Mouse (Mus musculus) bone marrow macrophage, adult 2 months (primary cell): ENCODE measurements around the gene Ppfibp2. TPM values are rescaled to one million over a fixed set of nuclear protein-coding genes. Genes with fewer than 3 reads are reported as not detected.
A peak's percentile ranks its signal among the peaks of the same experiment; 100 is the strongest.

Experiments used
- H3K27ac ChIP-seq: 2 replicates; pipeline ENCODE4 v1.5.1; 2012; ENCODE audit warnings: low read depth, low read length; ENCODE audit not compliant: insufficient read depth
- H3K4me1 ChIP-seq: 2 replicates; pipeline ENCODE4 v1.6.1; 2012; ENCODE audit warnings: low read length; ENCODE audit not compliant: control insufficient read depth, insufficient read depth
- H3K4me3 ChIP-seq: 2 replicates; pipeline ENCODE4 v1.5.1; 2012; ENCODE audit warnings: mild to moderate bottlenecking, low read length, moderate library complexity; ENCODE audit not compliant: insufficient read depth
- CTCF ChIP-seq: IDR thresholded peaks from 2 replicates; pipeline ENCODE4 v1.5.1; 2012; ENCODE audit warnings: low read depth, mild to moderate bottlenecking, low read length, moderate library complexity
- POLR2A ChIP-seq: IDR thresholded peaks from 2 replicates; pipeline ENCODE4 v1.6.1; 2012; ENCODE audit warnings: mild to moderate bottlenecking, low read depth, low read length, borderline replicate concordance
- polyA plus RNA-seq: library from polyadenylated mRNA; stranded (reverse); fragments of >200 nt; gene quantifications from 2 replicates; pipeline ENCODE4 v1.2.4, GENCODE M21; 2012; ENCODE audit not compliant: missing spikeins, insufficient read depth, insufficient read length

Gene Ppfibp2
- polyA plus RNA-seq, 1 experiment, result 44.3 TPM

DNA sequence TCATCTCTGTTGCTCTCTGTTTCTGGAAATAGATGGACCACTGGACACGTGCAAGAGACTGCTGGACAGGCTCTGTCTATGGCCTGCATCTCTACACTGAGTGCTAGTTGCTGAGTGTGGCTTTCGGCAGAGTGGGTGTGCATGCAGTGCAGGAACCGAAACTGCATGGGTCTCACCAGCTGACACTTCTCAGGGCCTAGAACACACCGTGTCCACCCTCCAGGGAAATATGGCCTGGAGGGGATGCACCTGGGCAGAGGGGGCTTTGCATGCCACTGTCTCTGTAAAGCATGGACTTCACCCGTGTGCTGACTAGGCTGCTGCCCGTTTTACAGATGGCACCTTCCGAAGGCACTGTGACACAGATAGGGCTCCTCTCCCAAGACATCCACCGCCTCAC is 151.0 kb downstream of the Ppfibp2 start:
- TF ChIP-seq POLR2A (no peak), CTCF (no peak)
- Histone ChIP-seq H3K4me1 (peaks cover 6% of the 10 kb centered on the region), H3K4me3 (no peak overlapping the region), H3K27ac (no peak overlapping the region)

DNA sequence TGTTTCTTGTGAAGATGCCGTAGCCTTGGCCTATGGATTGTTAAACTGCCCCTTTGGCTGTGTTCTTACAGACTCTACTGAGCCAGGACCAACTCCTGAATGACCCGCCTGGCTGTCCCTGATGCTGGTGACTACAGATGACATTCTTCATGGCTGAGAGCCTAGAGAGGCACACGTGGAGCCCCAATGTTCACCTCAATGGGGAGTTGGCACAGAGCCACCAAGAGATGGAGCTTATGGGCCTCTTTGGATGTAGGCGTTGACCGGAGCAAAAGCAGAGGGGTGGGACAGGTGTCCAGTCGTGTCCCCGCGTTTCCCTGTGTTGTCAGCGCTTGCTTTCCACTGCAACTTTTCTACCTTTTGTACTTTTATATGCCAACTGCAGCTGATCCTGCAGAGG is 152.5 kb downstream of the Ppfibp2 start:
- Histone ChIP-seq H3K27ac (no peak overlapping the region), H3K4me1 (peaks cover 6% of the 10 kb centered on the region), H3K4me3 (no peak overlapping the region)
- TF ChIP-seq POLR2A, result no peak
- TF ChIP-seq CTCF, result no peak

DNA sequence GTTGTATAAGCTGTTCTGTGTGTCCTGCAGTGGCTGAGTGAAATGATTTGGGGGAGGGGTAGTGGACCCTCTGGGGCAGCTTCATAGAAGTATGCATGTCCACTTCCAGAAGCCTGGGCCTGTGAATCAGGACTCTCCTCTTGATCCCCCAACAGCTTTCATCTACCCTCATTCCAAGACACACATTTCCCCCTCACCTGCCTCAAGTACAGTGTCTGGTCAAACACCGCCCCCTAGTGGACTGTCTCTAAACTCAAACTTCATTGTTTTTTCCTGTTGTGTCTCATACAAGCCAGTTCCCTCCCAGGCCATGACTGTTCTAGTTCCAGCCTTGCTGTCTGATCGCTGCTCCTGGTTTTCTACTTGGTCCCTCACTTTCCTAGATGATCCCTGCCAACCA is 152.9 kb downstream of the Ppfibp2 start:
- no peak overlapping the region for H3K27ac ChIP-seq
- H3K4me1 ChIP-seq, result peaks cover 6% of the 10 kb centered on the region
- no peak overlapping the region for H3K4me3 ChIP-seq
- TF ChIP-seq CTCF (peak; percentile 56; the same call in 1 of the 2 replicates), POLR2A (no peak)

DNA sequence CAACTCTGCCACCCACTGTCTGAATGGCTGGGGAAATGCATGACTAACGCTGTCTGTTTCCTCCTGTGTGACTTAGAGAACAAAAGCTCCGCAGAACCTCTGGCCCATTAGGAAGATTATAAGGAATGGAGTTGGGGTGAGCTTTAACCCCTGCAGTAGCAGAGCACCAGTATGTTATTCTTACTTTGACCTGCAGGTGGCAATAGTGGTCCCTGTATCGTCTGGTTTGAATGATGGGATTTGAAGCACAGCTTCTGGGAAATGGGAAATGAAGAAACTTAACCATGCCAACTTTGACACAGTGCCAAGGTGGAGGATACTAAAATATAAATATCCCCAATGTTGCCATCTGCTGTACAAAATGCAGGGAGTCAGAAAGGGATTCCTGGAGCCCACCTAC is 154.3 kb downstream of the Ppfibp2 start:
- TF ChIP-seq CTCF (no peak), POLR2A (no peak)
- Histone ChIP-seq H3K27ac (no peak overlapping the region), H3K4me1 (peaks cover 6% of the 10 kb centered on the region), H3K4me3 (no peak overlapping the region)

DNA sequence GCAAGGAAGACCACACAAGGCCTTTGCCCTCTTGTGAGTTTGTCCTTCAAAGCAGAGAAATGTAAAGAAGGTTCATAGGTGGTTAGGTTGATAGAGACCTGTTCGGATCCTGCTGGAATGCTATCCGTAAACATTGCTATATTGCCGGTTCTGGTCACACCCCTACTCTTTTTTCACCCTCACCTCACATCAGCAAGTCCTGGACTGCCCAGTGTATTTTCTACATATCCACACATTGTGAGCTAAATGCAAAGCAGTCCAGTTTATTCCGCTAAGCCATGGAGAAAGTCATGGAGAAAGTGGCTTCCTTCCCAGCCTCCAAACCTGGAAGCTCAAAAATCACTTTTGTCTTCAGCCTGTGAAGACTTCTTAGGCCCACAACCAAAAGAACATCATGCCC is 154.7 kb downstream of the Ppfibp2 start:
- H3K4me1 ChIP-seq, result peaks cover 6% of the 10 kb centered on the region
- no peak overlapping the region for H3K4me3 ChIP-seq
- H3K27ac ChIP-seq, result no peak overlapping the region
- no peak for TF ChIP-seq CTCF
- TF ChIP-seq POLR2A, result no peak

DNA sequence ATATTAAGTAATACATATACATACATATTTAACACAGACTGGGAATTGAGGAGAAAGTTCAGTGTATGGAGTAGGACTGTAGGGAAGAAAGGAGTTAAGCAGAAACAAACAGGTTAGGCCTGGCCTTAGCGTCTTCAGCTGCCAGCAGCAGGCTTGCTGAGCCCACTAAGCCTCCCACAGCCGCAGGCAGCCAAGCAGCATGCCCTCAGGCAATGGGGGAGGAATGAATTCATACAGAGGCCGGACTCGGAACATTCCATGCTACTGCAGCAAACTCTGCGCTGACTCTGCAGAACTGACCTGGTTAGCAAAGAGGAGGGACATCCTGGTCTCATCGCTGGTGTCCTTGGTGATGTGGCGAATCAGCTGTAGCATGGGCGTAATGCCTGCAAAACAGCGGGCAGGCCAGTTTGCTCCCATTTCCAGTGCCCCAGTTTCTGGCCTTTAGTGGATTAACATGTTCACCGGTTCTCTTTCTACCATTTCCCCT is 157.1 kb downstream of the Ppfibp2 start:
- H3K4me1 ChIP-seq, result peaks cover 6% of the 10 kb centered on the region
- H3K4me3 ChIP-seq, result no peak overlapping the region
- H3K27ac ChIP-seq, result no peak overlapping the region
- TF ChIP-seq POLR2A, result no peak
- no peak for TF ChIP-seq CTCF

DNA sequence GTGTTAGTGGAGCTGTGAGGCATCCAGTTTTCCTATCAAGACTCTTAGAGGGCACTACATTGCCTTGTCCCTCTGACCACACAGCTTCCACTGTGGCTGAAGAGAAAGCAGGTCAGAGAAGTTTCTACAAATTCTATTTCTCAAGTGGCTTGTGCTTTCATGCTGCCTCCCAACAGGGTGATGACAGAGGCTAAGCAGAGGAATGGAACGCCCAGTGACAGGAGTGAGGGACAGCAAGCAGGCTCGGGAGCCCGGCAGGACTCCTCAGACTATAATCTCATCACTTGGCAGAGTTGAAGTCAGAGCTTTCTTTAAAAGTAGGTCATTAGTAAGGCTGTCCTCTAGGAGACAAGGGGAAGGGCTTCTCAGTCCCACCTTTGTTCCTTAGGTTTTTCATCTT is 160.9 kb downstream of the Ppfibp2 start:
- Histone ChIP-seq H3K4me1 (peaks cover 8% of the 10 kb centered on the region), H3K27ac (no peak overlapping the region), H3K4me3 (no peak overlapping the region)
- no peak for TF ChIP-seq POLR2A
- no peak for TF ChIP-seq CTCF

DNA sequence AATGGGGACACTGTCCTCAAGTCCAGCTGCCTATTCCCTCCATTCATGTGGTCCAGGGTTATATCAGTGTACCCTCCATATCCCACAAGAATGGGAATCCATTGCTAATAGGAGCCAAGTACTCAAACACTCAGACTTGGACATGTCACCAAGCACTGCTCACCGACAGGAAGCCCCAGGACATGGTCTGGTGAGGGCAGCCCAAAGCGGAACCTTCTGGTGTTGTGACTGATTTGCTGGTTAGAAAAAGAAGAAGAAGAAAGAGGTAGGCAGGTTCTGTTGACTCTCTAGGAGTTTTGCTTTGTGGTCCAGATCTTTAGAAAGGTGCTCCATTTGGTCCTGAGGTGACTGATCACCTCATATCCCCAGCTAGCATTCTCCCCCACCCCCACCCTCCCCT is 161.7 kb downstream of the Ppfibp2 start:
- no peak for TF ChIP-seq CTCF
- H3K4me3 ChIP-seq, result no peak overlapping the region
- peaks cover 8% of the 10 kb centered on the region for H3K4me1 ChIP-seq
- no peak overlapping the region for H3K27ac ChIP-seq

DNA sequence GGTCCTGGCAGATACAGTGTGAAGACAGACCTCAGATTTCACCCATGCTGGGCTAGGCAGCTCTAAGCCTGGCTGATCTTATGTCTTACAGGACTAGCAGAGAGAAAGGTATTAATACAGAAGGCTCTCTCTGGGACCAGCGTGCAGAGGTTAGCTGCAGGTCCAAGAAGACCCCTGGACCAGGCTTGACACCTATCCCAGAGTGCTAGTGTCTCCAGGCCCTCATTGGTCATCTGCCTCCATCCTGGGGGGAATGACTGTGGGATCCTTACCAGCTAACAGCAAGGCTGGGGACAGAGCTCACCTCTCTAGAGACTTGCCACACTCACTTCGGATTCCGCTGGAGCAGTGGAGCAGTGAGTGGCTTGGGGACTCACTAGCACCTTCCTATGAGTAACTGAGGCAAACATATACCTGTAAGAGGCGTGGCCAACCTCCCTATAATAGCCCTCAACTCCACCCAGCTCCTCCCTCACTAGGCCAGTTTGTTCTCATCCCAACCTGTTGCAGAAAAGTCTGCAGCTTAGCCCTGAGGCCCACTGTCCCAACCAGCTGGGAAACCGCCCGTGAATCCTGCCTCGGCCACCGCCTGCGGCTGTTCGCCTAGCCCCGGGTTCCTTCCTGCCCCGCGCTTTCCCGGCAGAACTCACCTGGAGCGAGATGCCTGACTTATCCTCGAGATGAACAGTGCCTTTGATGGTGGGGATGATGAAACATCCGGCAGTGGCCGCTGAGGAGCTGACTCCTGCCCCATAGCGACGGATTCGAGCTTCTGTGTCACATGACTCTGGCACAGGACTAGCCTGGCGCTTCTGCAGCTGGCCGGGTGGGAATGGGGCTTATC is 162.5 kb downstream of the Ppfibp2 start, which contains the start of gene Cyb5r2:
Gene Cyb5r2 (minus strand): TSS at position 725 of the 844 bp plus-strand sequence.
- Histone ChIP-seq H3K27ac (no peak within 1 kb of the TSS), H3K4me3 (no peak within 1 kb of the TSS), H3K4me1 (peaks cover 8% of the 10 kb centered on the region)
- TF ChIP-seq POLR2A (no peak), CTCF (no peak)

DNA sequence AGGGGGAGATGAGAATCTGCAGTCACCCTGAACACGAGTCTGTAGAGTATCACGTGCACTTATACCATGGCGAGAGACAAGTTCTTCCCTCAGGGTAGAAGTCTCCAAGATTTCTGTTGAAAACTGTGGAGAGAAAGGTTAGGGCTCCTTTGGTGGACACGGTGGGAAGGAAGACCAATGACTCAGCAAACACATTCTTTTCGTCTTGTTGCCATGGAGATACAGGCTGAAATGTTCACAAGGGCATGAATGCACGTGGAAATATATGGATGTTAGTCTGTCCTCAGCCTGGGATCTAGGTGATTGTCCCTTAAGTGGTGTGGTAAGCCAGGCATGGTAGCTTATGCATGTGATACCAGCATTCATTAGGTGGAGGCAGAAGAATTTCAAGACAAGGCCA is 175.8 kb downstream of the Ppfibp2 start:
- Histone ChIP-seq H3K27ac (no peak overlapping the region), H3K4me1 (no peaks in the 10 kb centered on the region), H3K4me3 (no peak overlapping the region)
- TF ChIP-seq CTCF, result no peak
- TF ChIP-seq POLR2A, result no peak
